Mouse (Mus musculus): ENCODE data around the gene Vmac. TPM values are rescaled to one million over a fixed set of nuclear protein-coding genes. Genes with fewer than 3 reads are reported as not detected.

Gene Vmac
- polyA plus RNA-seq, 1 experiment from 2014 or later: 16.5 TPM

DNA sequence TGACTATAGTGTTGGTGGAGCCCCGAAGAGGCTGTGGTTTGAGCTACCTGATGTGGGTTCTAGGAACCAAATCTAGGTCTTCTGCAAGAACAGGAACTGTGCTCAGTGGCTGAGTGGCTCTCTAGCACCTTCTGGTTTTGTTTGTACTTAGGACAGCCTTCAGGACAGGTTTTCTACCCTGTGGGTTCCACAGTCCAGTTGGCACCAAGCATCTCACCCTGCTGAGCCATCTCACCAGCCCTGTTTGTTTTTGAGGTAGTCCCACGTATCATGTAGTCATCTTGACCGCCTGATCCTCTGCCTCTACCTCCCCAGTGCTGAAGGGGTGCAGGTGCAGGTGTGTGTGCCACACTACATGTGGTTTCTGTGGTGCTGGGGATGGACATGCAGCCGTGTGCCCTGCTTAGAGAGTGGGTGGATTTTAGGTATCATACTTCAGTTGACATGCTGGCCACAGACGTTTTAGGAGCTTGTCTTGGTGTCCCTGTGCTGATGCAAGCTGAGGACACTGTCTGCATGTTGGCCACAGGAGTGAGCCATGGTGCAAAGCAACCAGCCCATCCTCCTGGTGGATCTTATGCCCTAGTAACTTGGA lies 34.2 kb downstream of the Vmac start:
- Histone ChIP-seq H3K4me2 (no peak overlapping the region), H3K27me3 (no peaks in the 10 kb centered on the region), H3K4me3 (replicated peaks) (no peak overlapping the region), H3K27ac (no peak overlapping the region), H3K9ac (replicated peaks) (no peak overlapping the region), H3K4me1 (replicated peaks) (no peaks in the 10 kb centered on the region), H3K36me3 (peaks cover 96% of the 10 kb centered on the region), H3K9me3 (no peaks in the 10 kb centered on the region)
- WGBS: 88% methylated on average over 5 of the region's 5 CpGs
- ATAC-seq (ENCODE audit: insufficient number of reproducible peaks, insufficient read depth, low FRiP score, low TSS enrichment, low read depth): no peak

GRCm38 (mm10) chr17:56682880-56683279 lies 34.9 kb downstream of the Vmac start:
- Histone ChIP-seq H3K9me3 (no peaks in the 10 kb centered on the region), H3K27me3 (no peaks in the 10 kb centered on the region), H3K4me2 (no peak overlapping the region), H3K36me3 (peaks cover 94% of the 10 kb centered on the region), H3K27ac (no peak overlapping the region), H3K4me1 (replicated peaks) (no peaks in the 10 kb centered on the region), H3K9ac (replicated peaks) (no peak overlapping the region), H3K4me3 (replicated peaks) (no peak overlapping the region)
- WGBS: 83% methylated on average over 3 of the region's 3 CpGs
- no peak for ATAC-seq (ENCODE audit: insufficient number of reproducible peaks, insufficient read depth, low FRiP score, low TSS enrichment, low read depth)

GRCm38 (mm10) chr17:56681791-56682190 lies 36.0 kb downstream of the Vmac start:
- H3K9me3 ChIP-seq: no peaks in the 10 kb centered on the region
- ATAC-seq (ENCODE audit: insufficient number of reproducible peaks, insufficient read depth, low FRiP score, low TSS enrichment, low read depth): no peak
- H3K27me3 ChIP-seq: no peaks in the 10 kb centered on the region
- H3K9ac ChIP-seq (replicated peaks): 0 out of 2 replicates have a peak overlapping the region, but pooled peaks have one; percentile 4
- no peak overlapping the region for H3K27ac ChIP-seq
- H3K4me1 ChIP-seq (replicated peaks): no peaks in the 10 kb centered on the region
- WGBS: 79% methylated on average over 4 of the region's 4 CpGs
- no peak overlapping the region for H3K4me3 ChIP-seq (replicated peaks)
- no peak overlapping the region for H3K4me2 ChIP-seq
- peaks cover 94% of the 10 kb centered on the region for H3K36me3 ChIP-seq

- WGBS: 2% methylated on average over 35 of the region's 37 CpGs
- Histone ChIP-seq H3K9ac (replicated peaks) (peak overlapping the region; percentile 97), H3K4me3 (replicated peaks) (peak overlapping the region; percentile 93), H3K27ac (peak overlapping the region; percentile 85), H3K4me1 (replicated peaks) (peaks cover 16% of the 10 kb centered on the region), H3K4me2 (peak overlapping the region; percentile 80), H3K9me3 (no peaks in the 10 kb centered on the region), H3K27me3 (no peaks in the 10 kb centered on the region), H3K36me3 (peaks cover 39% of the 10 kb centered on the region)
- ATAC-seq (ENCODE audit: insufficient number of reproducible peaks, insufficient read depth, low FRiP score, low TSS enrichment, low read depth): no peak; the same call in 1 of the 2 replicates
Observed at GRCm38 (mm10) chr17:56673647-56674416, 44.0 kb downstream of the Vmac start.

- H3K4me1 ChIP-seq (replicated peaks): peaks cover 16% of the 10 kb centered on the region
- WGBS: 1% methylated on average over 61 of the region's 66 CpGs
- H3K36me3 ChIP-seq: peaks cover 34% of the 10 kb centered on the region
- peak within 1 kb of the TSS; percentile 97 for H3K9ac ChIP-seq (replicated peaks)
- H3K4me2 ChIP-seq: peak within 1 kb of the TSS; percentile 80
- H3K27ac ChIP-seq: peak within 1 kb of the TSS; percentile 92
- ATAC-seq (ENCODE audit: insufficient number of reproducible peaks, insufficient read depth, low FRiP score, low TSS enrichment, low read depth): peak; percentile 86
- H3K27me3 ChIP-seq: peaks cover 6% of the 10 kb centered on the region
- H3K9me3 ChIP-seq: no peaks in the 10 kb centered on the region
- H3K4me3 ChIP-seq (replicated peaks): peak within 1 kb of the TSS; percentile 93
Observed at GRCm38 (mm10) chr17:56672941-56673646, 44.7 kb downstream of the Vmac start, which contains the start of gene Ranbp3. Gene Ranbp3 (plus strand): TSS chr17:56673294.

DNA sequence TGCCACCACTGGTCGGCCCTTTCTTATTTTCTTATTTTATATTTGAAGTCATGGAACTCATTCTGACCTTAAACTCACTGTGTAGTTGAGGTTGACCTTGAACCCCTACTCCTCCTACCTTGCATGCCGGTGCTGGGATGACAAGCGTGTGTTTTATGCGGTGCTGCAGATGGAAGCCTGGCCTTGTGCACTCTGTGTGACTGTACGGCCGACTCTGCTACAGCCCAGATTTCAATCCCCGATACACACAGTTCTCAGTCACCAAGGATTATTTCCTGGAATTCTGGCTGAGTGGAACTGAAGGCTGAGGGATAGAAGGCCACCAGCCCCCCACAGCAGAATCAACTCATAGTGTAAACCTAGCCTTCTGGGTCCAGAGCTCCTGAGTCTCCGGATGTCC lies 48.1 kb downstream of the Vmac start:
- H3K36me3 ChIP-seq: peaks cover 1% of the 10 kb centered on the region; the same call in 1 of the 2 replicates
- H3K4me2 ChIP-seq: no peak overlapping the region
- H3K9ac ChIP-seq (replicated peaks): no peak overlapping the region
- H3K4me1 ChIP-seq (replicated peaks): peaks cover 7% of the 10 kb centered on the region
- no peak overlapping the region for H3K27ac ChIP-seq
- no peak overlapping the region for H3K4me3 ChIP-seq (replicated peaks)
- peaks cover 21% of the 10 kb centered on the region for H3K27me3 ChIP-seq
- no peaks in the 10 kb centered on the region for H3K9me3 ChIP-seq
- WGBS: 82% methylated on average over 8 of the region's 8 CpGs
- ATAC-seq (ENCODE audit: insufficient number of reproducible peaks, insufficient read depth, low FRiP score, low TSS enrichment, low read depth): no peak

GRCm38 (mm10) chr17:56668384-56669144 lies 49.3 kb downstream of the Vmac start:
- Histone ChIP-seq H3K9ac (replicated peaks) (peak overlapping the region; percentile 72), H3K27me3 (peaks cover 21% of the 10 kb centered on the region), H3K4me1 (replicated peaks) (peaks cover 10% of the 10 kb centered on the region), H3K4me3 (replicated peaks) (peak overlapping the region; percentile 45), H3K27ac (no peak overlapping the region), H3K9me3 (no peaks in the 10 kb centered on the region), H3K36me3 (no peaks in the 10 kb centered on the region), H3K4me2 (peak overlapping the region; percentile 85)
- WGBS: 6% methylated on average over 31 of the region's 31 CpGs
- ATAC-seq (ENCODE audit: insufficient number of reproducible peaks, insufficient read depth, low FRiP score, low TSS enrichment, low read depth): no peak

GRCm38 (mm10) chr17:56667591-56667990 lies 50.2 kb downstream of the Vmac start:
- Histone ChIP-seq H3K27ac (no peak overlapping the region), H3K9me3 (no peaks in the 10 kb centered on the region), H3K36me3 (no peaks in the 10 kb centered on the region), H3K4me3 (replicated peaks) (no peak overlapping the region), H3K4me2 (no peak overlapping the region), H3K27me3 (peaks cover 21% of the 10 kb centered on the region), H3K4me1 (replicated peaks) (peaks cover 14% of the 10 kb centered on the region), H3K9ac (replicated peaks) (no peak overlapping the region)
- no peak for ATAC-seq (ENCODE audit: insufficient number of reproducible peaks, insufficient read depth, low FRiP score, low TSS enrichment, low read depth)
- 72% methylated on average over 3 of the region's 3 CpGs for WGBS

DNA sequence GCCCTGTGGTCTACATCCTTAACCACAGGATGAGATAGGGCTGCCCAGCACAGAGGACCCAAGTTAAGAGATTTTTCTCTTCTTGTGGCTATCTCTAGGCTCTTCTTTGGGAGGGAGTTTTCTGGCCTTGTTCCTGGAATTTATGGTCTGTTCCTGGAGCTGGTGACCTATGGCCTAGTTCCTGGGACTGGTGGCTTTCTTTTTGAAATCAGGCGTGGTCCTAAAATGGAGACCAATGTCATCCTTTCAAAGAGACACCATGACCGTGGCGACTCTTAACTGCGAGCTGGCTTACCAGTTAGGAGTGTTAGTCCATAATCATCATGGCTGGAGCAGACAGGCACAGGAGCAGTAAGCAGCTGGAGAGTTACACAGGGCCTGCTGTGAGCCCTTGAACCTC lies 51.4 kb downstream of the Vmac start:
- Histone ChIP-seq H3K27ac (no peak overlapping the region), H3K4me1 (replicated peaks) (peaks cover 14% of the 10 kb centered on the region), H3K9me3 (no peaks in the 10 kb centered on the region), H3K36me3 (no peaks in the 10 kb centered on the region), H3K9ac (replicated peaks) (no peak overlapping the region), H3K27me3 (peaks cover 21% of the 10 kb centered on the region), H3K4me3 (replicated peaks) (no peak overlapping the region), H3K4me2 (no peak overlapping the region)
- no peak for ATAC-seq (ENCODE audit: insufficient number of reproducible peaks, insufficient read depth, low FRiP score, low TSS enrichment, low read depth)
- WGBS: 90% methylated on average over 4 of the region's 4 CpGs

- H3K4me1 ChIP-seq (replicated peaks): peaks cover 14% of the 10 kb centered on the region
- peak overlapping the region; percentile 48 for H3K4me2 ChIP-seq
- H3K36me3 ChIP-seq: no peaks in the 10 kb centered on the region
- peak overlapping the region; percentile 17 for H3K4me3 ChIP-seq (replicated peaks)
- ATAC-seq (ENCODE audit: insufficient number of reproducible peaks, insufficient read depth, low FRiP score, low TSS enrichment, low read depth): peak; percentile 18; the same call in 1 of the 2 replicates
- H3K27me3 ChIP-seq: peaks cover 21% of the 10 kb centered on the region
- peak overlapping the region; percentile 57; the same call in 1 of the 2 replicates for H3K27ac ChIP-seq
- 2% methylated on average over 10 of the region's 10 CpGs for WGBS
- no peaks in the 10 kb centered on the region for H3K9me3 ChIP-seq
- H3K9ac ChIP-seq (replicated peaks): peak overlapping the region; percentile 27; the same call in 1 of the 2 replicates
Observed at GRCm38 (mm10) chr17:56664333-56664732, 53.5 kb downstream of the Vmac start.

Data from limb, embryonic 12.5 days (tissue).